Mouse (Mus musculus): ENCODE measurements around the gene Rps6kb2.

DNA sequence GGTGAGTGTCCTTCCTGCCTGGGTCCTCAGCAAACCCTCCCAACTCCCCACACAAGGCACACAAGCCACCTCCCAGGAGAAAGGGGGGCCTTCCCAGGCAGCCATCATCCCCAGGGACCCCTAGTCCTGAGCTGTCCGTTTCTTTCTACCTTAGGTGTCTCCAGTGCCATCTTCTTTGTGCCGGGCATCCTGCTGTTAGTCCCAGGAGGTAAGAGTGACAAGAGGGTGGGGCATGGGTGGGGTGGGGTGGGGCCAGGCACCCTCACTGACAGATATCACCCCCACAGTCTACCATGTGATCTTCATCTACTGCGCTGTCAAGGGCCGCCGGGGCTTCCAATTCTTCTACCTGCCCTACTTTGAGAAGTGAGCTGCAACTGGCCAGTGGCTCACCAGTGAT lies 32.1 kb downstream of the Rps6kb2 start:
- TF ChIP-seq POLR2A (IDR thresholded peaks at IDR 0.05; ENCODE audit: extremely low read depth, insufficient read depth, low read length) (no peak), CTCF (IDR thresholded peaks at IDR 0.05; ENCODE audit: extremely low read depth, insufficient read depth, low read length) (no peak)
